Mouse (Mus musculus): ENCODE measurements at regions not wholly inside any gene's neighbourhood (a gene's known extent, or its start where the extent isn't known, plus 50 kb on each side); places are given as distances from the start of the nearest gene placed in this dataset.

- TF ChIP-seq CTCF (IDR thresholded peaks at IDR 0.05; ENCODE audit: insufficient read depth, low read length) (no peak), POLR2A (IDR thresholded peaks at IDR 0.05; ENCODE audit: borderline replicate concordance, extremely low read depth, low read depth, low read length) (no peak)
These were observed 210.0 kb downstream of the Prex1 start for GRCm38 (mm10) chr2:166503666-166504065.
